Mouse (Mus musculus): Measurements from ENCODE around the gene Map4k2.

Map4k2 gene

DNA sequence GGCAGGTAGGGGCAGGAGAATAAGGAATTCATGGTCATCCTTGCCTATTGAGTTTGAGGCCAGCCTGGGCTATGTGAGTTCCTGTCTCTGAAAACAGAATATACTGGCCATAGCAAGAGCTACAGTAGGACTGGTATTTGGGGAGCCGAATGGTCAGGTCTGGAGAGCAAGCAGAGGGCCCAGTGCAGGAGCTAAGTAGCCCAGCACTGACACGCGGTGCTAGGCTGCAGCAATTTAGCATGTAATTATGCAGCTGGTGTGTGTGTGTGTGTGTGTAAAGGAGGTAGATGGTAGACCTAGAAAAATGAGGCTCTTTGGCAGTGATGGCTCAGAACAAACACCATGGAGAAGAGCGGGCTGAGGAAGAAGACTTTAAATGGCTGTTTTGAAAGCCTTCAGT lies 6.7 kb downstream of the Map4k2 start:
- ChIA-PET POLR2A (interaction anchor here in 3 of 4 experiments (0.6 to 27.3 kb wide), 6 partner anchors 11 to 130 kb away, joined by 3 to 400 read pairs (median 4); partner anchors contain the start of gene Sf1 (in 2 of the 3)), CTCF (interaction anchor here in 1 of 4 experiments (0.6 kb wide), 1 partner anchor 262 kb away, joined by 5 read pairs; no protein-coding TSS in a partner anchor)

DNA sequence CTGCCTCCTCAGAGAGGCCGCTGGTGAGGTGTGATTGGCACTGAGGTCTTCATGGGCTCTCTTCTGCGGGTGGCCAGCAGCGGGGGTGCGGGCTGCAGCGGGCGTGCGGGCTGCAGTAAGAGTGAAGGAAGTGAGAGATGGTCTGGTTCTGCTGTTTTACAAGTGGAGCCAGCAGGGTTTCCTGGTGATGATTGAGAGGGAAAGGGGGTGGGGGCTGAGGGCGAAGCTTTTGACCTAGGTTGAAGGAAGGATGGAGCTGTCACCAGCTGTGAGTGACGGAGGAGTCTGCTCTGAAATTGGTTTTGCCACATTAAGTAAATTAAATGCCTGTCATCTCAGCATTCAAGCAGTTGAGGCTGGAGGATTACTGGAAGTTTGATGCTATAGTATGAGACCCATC lies 7.8 kb downstream of the Map4k2 start:
- ChIA-PET POLR2A (interaction anchor here in 3 of 4 experiments (0.6 to 27.3 kb wide), 5 partner anchors 10 to 691 kb away, joined by 3 to 400 read pairs (median 11); partner anchors contain the start of genes Sf1 (in 2 of the 3) and Stip1 (in 1 of the 3)), CTCF (no interaction called here)

DNA sequence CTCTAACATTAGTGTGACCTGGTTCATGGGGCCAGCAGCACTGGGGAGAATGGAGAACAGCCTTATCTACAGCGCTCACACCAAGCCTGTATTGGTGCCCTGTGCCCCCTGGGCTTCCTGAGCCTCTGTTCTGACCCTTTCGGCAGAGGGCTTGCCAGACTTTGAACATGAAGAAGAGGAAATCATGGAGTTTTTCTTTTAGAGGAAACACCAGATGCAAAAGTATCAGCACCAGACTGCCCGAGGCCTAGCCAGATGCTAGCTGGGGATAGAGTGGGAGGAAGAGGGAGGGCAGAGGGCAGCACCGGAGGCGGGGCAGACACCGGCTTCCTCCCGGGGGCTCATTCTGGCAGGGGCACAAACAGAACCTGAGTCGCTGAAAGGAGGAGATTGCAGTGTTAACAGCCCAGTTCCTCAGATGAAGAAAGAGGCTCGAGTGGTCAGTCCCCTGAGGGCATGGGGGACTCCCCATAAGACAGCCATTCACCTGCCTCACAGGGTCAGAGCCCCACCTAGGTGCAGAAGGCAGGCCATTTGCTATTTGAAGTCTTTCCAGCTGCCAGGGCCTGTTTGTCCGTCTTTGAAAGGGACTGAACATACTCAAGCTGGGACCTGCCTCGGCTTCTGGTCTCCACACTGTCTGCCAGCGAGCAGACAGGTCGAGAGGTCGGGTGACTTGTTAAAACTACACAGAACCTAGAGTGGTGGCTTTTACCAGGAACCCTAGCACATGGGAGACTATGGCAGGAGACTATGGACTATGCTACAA lies 8.5 kb downstream of the Map4k2 start:
- CTCF ChIA-PET: interaction anchor here in 1 of 4 experiments (0.5 to 0.9 kb wide), 2 partner anchors 9 to 808 kb away, joined by 3 to 4 read pairs; partner anchors contain the start of gene Map4k2
- POLR2A ChIA-PET: interaction anchor here in 3 of 4 experiments (0.7 to 27.3 kb wide), 8 partner anchors 8 to 38 kb away, joined by 3 to 400 read pairs (median 10); partner anchors contain the start of gene Sf1 (in 2 of the 3)

DNA sequence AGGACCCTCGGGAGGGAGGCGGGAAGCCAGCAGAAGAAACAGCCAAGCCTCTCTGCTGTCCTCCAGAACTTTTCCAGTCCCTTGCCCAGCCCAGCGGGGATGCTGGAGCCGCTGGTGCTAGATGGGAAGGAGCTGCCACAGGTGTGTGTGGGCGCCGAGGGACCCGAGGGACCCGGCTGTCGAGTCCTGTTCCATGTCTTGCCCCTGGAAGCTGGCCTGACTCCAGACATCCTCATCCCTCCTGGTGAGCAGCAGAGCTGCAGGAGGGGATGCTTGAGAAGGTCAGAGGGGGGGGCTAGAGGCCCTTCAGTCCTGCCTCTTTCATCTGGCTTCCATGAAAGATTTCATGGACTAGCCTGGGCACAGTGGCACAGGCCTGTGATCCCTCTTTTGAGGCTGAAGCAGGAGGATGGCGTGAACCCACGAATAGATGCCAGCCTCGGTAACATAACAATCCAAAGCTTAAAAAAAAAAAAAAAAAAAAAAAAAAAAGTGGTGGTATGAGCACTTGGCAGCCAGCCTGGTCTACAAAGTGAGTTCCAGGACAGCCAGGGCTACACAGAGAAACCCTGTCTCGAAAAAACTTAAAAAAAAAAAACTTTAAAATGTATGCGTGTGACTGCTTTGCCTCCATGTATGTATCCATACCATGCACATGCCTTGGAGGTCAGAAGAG lies 10.6 kb downstream of the Map4k2 start:
- CTCF ChIA-PET: interaction anchor here in 2 of 4 experiments (0.6 to 1.4 kb wide), 3 partner anchors 12 to 265 kb away, joined by 3 to 15 read pairs (median 4); no protein-coding TSS in a partner anchor
- POLR2A ChIA-PET: interaction anchor here in 3 of 4 experiments (0.7 to 27.3 kb wide), 12 partner anchors 10 to 95 kb away, joined by 3 to 400 read pairs (median 4); partner anchors contain the start of genes Sf1 (in 2 of the 3), Map4k2 (in 1 of the 3) and Men1 (in 1 of the 3)

DNA sequence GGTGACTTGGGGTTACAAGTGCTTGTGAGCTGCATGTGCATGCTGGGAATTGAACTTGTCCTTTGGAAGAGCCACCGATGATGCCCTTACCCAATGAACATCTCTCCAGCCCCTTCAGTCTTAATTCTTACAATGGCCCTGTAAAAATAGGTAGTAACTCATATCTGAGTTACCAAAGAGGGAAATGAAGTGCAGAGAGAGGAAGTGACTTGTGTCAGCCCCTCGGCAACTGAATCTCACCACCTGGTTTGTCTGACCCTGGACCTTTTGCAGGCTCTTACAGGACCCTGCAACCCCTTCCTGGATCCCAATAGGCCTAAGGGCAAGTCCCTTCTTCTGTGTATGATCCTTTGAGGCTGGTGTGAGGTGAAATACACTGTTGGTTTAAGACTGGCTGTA lies 11.2 kb downstream of the Map4k2 start:
- POLR2A ChIA-PET: interaction anchor here in 3 of 4 experiments (0.7 to 27.3 kb wide), 10 partner anchors 9 to 95 kb away, joined by 3 to 400 read pairs (median 4); partner anchors contain the start of genes Sf1 (in 2 of the 3), Map4k2 (in 1 of the 3) and Men1 (in 1 of the 3)
- CTCF ChIA-PET: interaction anchor here in 1 of 4 experiments (1.4 kb wide), 1 partner anchor 12 kb away, joined by 3 read pairs; no protein-coding TSS in a partner anchor

DNA sequence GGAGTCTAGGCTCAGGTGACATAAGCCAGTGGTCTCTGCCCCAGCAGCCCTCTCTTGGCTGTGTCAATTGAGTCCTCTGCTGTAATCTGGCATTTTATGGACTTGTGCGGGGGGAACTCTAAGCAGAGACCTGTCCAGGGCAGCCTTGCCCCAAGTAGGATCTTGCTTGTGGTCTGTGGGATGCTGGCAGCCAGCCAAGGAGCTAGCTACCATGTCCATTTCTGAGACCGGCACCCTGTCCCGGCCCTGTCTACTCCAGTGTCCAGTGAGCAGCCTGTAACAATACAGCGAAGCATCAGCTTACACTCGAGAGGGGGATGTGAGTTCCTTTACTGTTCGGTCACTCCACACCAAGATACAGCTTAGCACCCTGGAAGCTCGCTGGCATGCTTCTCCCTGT lies 13.1 kb downstream of the Map4k2 start:
- POLR2A ChIA-PET: interaction anchor here in 2 of 4 experiments (0.6 to 27.3 kb wide), 7 partner anchors 7 to 63 kb away, joined by 3 to 400 read pairs (median 7); partner anchors contain the start of genes Map4k2 (in 2 of the 2), Men1 (in 2 of the 2) and Sf1 (in 2 of the 2)
- CTCF ChIA-PET: interaction anchor here in 2 of 4 experiments (0.9 to 1.4 kb wide), 3 partner anchors 13 to 43 kb away, joined by 3 to 4 read pairs (median 3); partner anchors contain the start of gene Map4k2 (in 1 of the 2)

DNA sequence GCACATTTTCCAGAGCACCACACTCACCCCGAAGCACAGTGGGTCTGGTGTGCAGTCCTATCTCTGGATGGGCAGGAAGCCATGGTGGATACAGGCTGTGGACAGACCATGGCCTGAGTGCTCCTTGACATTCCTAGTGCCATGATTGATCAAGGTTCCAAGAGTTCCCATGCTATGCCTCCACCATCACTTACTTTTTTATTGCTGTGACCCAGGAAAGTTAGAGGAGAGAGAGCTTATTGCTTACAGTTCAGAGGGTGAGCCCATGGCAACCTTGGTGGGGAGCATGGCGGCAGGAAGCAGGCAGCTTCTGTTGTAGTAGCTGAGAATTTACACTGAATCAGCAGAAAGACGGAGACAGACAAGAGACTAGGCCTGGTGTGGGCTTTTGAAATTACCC lies 20.4 kb downstream of the Map4k2 start:
- ChIA-PET CTCF (interaction anchor here in 1 of 4 experiments (0.5 kb wide), 1 partner anchor 276 kb away, joined by 6 read pairs; no protein-coding TSS in a partner anchor), POLR2A (interaction anchor here in 1 of 4 experiments (16.9 to 19.7 kb wide), 2 partner anchors 17 to 21 kb away, joined by 400 to 493 read pairs; partner anchors contain the start of genes Map4k2, Men1 and Pygm)

DNA sequence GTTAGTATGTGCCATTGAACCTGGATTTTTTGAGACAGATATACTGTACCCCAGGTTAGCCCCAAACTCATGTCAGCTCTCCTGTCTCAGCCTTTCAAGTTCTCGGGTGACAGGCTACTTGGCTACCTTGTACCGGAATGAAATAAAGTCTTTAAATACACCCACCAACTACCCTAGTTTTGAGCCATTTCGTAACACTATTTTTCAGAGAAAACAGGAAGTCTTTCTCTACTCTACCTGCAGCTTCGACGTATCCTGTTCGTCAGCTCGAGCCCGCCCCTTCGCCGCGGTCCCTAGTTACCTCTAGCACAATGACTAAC lies 22.1 kb downstream of the Map4k2 start:
- POLR2A ChIA-PET: interaction anchor here (0.6 to 19.7 kb wide), 156 partner anchors 7 to 902 kb away, joined by 3 to 493 read pairs (median 4); partner anchors contain the start of genes Map4k2 (in 4 of the 4), Men1 (in 3 of the 4), Arl2 (in 2 of the 4) and Bad (in 2 of the 4)
- CTCF ChIA-PET: interaction anchor here in 3 of 4 experiments (0.5 to 2.3 kb wide), 21 partner anchors 11 to 992 kb away, joined by 3 to 21 read pairs (median 4); partner anchors contain the start of genes Men1 (in 2 of the 3), Ap5b1 (in 1 of the 3), Arl2 (in 1 of the 3) and Batf2 (in 1 of the 3)

DNA sequence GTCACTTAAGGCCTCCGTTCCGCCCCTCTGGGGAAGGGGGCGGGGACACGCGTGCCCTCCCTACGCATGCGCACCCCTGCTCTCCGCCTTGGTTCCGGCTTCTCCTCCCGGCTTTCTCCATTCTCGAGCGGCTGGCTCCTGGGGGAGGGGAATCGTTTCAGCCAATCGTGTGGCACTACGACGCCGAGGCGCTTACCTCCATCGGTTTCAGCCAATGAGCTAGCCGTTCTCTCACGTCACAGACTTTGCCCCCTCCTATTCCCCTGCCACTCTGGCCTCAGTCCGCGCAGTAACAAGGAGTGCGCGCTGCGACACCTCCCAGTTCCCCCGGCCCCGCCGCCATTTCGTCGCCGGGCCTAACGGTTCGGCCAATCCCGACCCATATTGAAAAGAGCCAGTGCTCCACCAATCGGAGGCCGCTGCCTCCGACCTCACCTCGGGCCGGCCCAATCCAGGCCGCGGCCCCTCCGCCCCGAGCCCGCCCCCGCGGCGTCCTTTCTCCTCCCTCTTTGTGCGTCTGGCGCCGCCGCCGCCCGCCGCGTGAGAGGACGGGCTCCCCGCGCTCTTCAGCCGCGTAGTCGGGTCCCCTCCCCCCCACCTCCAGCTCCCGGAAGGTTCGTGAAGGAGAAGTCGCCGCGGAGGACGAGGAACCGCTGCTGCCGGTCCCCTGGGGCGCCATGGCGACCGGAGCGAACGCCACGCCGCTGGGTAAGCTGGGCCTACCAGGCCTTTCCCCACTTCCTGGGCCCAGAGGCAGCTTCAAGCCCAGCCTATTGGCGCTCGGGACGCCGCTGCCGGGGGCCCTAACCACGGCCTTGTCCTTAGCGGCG lies 22.7 kb downstream of the Map4k2 start, which contains the start of gene Sf1:
Sf1 (plus strand) TSS at position 280 of the 830 bp plus-strand sequence.
- POLR2A ChIA-PET: interaction anchor here (0.6 to 19.7 kb wide), 171 partner anchors 8 to 902 kb away, joined by 3 to 493 read pairs (median 4); partner anchors contain the start of genes Map4k2 (in 4 of the 4), Ehd1 (in 3 of the 4), Men1 (in 3 of the 4) and Arl2 (in 2 of the 4)
- CTCF ChIA-PET: interaction anchor here in 3 of 4 experiments (0.5 to 2.3 kb wide), 24 partner anchors 10 to 993 kb away, joined by 3 to 21 read pairs (median 4); partner anchors contain the start of genes Men1 (in 2 of the 3), Ap5b1 (in 1 of the 3), Arl2 (in 1 of the 3) and Batf2 (in 1 of the 3)

DNA sequence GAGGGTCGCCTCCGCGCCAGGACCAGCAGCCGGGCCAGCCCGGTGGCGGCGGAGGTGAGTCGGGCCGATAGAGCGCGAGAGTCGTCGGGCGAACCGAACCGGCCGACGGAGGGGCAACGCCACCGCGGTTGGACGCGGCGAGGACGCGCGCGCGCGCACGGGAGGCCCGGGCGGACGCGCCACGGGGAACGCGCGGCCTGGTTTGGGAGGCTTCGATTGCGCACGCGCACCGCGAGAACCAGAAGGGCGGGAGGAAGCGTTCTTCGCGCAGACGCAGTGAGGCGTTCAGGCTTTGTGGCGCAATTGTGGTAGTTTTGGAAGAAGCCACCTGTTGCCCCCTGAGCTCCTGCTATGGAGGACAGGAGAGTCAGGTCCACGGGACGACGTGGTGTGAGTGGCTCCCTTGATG lies 23.4 kb downstream of the Map4k2 start:
- CTCF ChIA-PET: interaction anchor here in 3 of 4 experiments (0.5 to 2.3 kb wide), 9 partner anchors 9 to 615 kb away, joined by 3 to 21 read pairs (median 4); partner anchors contain the start of gene Ehd1 (in 1 of the 3)
- POLR2A ChIA-PET: interaction anchor here (0.6 to 19.7 kb wide), 81 partner anchors 9 to 875 kb away, joined by 3 to 493 read pairs (median 6); partner anchors contain the start of genes Ehd1 (in 3 of the 4), Map4k2 (in 3 of the 4), Men1 (in 3 of the 4) and Cdca5 (in 2 of the 4)

DNA sequence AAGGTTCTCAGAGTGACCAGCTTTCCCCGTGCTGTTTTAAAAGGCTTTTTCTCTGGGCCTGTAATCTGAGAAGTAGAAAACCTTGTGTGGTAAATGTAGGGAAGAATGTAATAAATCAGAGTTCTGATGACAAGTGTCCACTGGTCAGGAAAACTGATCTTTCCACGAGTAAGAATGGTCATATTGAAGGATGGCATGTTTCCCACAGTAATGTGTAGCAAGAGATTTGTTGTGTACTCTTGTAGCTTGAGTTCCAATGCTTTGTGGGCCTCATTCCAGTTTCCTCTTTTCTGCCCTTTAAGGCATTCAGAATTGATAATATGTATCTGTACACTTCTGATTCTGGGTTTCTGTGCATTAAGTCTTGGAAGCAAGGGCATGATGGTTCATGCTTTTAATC lies 23.9 kb downstream of the Map4k2 start:
- POLR2A ChIA-PET: interaction anchor here (0.6 to 19.7 kb wide), 50 partner anchors 9 to 615 kb away, joined by 3 to 493 read pairs (median 8); partner anchors contain the start of genes Map4k2 (in 3 of the 4), Men1 (in 3 of the 4), Cdca5 (in 2 of the 4) and Ehd1 (in 2 of the 4)
- CTCF ChIA-PET: interaction anchor here in 3 of 4 experiments (0.5 to 2.3 kb wide), 4 partner anchors 9 to 547 kb away, joined by 3 to 21 read pairs (median 6); no protein-coding TSS in a partner anchor

DNA sequence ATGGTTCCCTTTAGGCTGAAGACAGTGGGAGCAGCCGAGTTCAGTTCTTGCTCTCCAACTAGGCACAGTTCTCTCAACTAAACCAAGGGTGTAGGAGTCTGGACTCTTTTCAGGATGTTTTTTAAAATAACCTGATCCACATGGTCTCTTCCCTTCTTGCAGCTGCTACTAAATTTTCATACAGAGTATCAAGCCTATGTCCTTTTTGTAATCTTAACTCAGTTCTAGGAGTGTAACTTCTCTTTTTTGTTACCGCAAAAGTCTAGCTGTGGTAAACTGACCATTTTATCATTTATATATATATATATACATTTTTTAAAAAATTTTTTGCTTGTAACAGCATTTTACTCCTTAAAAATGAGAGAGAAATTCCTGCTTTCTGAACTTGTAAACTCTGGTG lies 29.2 kb downstream of the Map4k2 start:
- ChIA-PET CTCF (no interaction called here), POLR2A (interaction anchor here in 2 of 4 experiments (0.7 to 19.7 kb wide), 6 partner anchors 11 to 117 kb away, joined by 3 to 493 read pairs (median 4); partner anchors contain the start of gene Pygm (in 2 of the 2))

DNA sequence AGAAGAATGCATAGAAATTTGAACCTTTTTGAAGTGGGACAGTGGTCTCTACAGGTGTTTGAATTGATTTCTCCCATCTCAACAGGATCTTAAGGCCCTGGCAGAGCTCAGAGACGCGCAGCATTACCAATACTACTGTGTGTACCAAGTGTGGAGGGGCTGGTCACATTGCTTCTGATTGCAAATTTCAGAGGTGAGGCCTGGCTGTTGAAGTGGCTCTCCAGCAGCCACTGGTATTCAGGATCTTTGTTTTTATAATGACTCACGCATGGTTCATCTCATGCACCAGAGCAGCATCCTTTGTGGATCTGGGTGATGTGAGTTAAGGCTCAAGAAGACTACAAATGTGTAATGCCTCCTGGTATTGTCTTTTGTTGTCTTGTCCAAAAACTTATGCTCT lies 31.5 kb downstream of the Map4k2 start:
- ChIA-PET CTCF (interaction anchor here in 1 of 4 experiments (3.5 kb wide), 1 partner anchor 11 kb away, joined by 18 read pairs; the partner anchor contains the start of gene Pygm), POLR2A (interaction anchor here in 3 of 4 experiments (0.5 to 21.5 kb wide), 7 partner anchors 2 to 849 kb away, joined by 6 to 493 read pairs (median 22); partner anchors contain the start of genes Sf1 (in 2 of the 3) and Pygm (in 1 of the 3))

DNA sequence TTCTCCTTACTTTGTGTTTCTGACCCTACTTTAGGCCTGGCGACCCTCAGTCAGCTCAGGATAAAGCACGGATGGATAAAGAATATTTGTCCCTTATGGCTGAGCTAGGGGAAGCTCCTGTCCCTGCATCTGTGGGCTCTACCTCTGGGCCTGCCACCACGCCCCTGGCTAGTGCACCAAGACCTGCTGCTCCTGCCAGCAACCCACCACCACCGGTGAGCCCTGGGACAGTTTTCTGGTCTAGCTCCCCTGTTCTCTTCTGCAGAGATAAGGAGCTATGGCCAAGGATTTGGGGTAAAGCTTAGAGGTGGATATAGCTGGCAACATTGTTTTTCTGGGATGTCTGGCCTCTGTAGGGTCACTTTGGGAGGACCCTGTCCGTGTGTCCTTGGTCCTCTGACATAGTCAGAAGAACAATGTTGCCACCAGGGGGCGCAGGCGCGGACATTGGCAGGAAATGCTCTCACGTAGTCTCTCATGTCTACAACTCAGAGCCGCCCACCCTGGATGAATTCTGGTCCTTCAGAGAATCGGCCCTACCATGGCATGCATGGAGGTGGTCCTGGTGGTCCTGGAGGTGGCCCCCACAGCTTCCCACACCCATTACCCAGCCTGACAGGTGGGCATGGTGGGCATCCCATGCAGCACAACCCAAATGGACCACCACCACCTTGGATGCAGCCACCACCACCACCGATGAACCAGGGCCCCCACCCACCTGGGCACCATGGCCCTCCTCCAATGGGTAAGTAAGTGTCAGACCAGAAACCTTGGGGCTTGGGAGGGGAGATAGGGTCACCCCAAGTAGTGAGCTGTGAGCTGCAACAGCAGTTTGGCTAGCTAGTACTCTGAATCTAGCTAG lies 32.8 kb downstream of the Map4k2 start:
- POLR2A ChIA-PET: interaction anchor here (0.6 to 21.5 kb wide), 19 partner anchors 4 to 597 kb away, joined by 3 to 493 read pairs (median 5); partner anchors contain the start of genes Sf1 (in 4 of the 4), Pygm (in 2 of the 4), Capn1 (in 1 of the 4) and Map4k2 (in 1 of the 4)
- CTCF ChIA-PET: interaction anchor here (0.5 to 3.6 kb wide), 19 partner anchors 9 to 340 kb away, joined by 3 to 21 read pairs (median 3); partner anchors contain the start of genes Pygm (in 2 of the 4), Sf1 (in 2 of the 4) and Map4k2 (in 1 of the 4)

DNA sequence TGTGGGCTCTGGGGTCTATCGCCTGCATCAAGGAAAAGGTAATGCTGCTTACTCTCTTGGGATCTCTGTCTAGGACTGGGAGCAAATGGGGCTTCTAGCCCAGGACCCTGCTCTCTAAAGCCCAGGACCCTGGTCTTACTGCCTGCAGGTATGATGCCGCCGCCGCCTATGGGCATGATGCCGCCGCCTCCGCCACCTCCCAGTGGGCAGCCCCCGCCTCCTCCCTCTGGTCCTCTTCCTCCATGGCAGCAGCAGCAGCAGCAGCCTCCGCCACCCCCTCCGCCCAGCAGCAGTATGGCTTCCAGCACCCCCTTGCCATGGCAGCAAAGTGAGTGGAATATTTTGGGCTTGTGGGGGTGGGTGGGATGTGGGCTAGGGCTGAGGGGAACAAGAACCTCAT lies 33.6 kb downstream of the Map4k2 start:
- ChIA-PET CTCF (interaction anchor here (0.5 to 3.6 kb wide), 10 partner anchors 9 to 543 kb away, joined by 3 to 21 read pairs (median 4); partner anchors contain the start of genes Pygm (in 1 of the 4) and Sf1 (in 1 of the 4)), POLR2A (interaction anchor here (1.1 to 21.5 kb wide), 12 partner anchors 4 to 359 kb away, joined by 3 to 493 read pairs (median 6); partner anchors contain the start of genes Sf1 (in 3 of the 4), Pygm (in 2 of the 4), Capn1 (in 1 of the 4) and Map4k2 (in 1 of the 4))

Measured in embryonic stem cell, embryonic (primary cell).